Mouse (Mus musculus) Patski (cell line): Measurements from ENCODE around the gene Bves. TPM values are rescaled to one million over a fixed set of nuclear protein-coding genes. Genes with fewer than 3 reads are reported as not detected.

Experiments used
- ATAC-seq: fragments of 100-300 bp; one replicate; pipeline ENCODE4 v1.8.0; 2021
- CTCF ChIA-PET: fragments of 350-600 bp; sonication (Branson Sonifier 250); formaldehyde crosslinking; loops from one replicate; lab custom pipeline; 2022; ENCODE audit warnings: inconsistent platforms; lab: Charles Lee
- POLR2A ChIA-PET: fragments of 350-600 bp; sonication (Branson Sonifier 250); formaldehyde crosslinking; loops from one replicate; lab custom pipeline; 2022; ENCODE audit warnings: antibody characterized with exemption, inconsistent platforms; lab: Charles Lee
- DNase-seq: peaks from one replicate; pipeline ENCODE4 v3.0.0-alpha.2; 2011; ENCODE audit warnings: low read depth, low spot score
- H3K27me3 ChIP-seq: fragments of 371-371 bp; one replicate; pipeline ENCODE4 v1.5.1; 2021
- CTCF ChIP-seq: fragments of 100-300 bp; IDR thresholded peaks from one replicate; pipeline ENCODE4 v1.5.1; 2021
- in situ Hi-C: fragments of 300-500 bp; cut with MboI; formaldehyde crosslinking; loops from 3 replicates; pipeline ENCODE4 v1.11.1; 2018; ENCODE audit warnings: low pct_unique_long_range_greater_than_20kb, mixed read lengths
- polyA plus RNA-seq: library from polyadenylated mRNA; unstranded; gene quantifications from one replicate; pipeline ENCODE4 v1.2.3, GENCODE M21; 2021

The Bves gene
- polyA plus RNA-seq, 1 experiment from 2014 or later: 12.5 TPM

DNA sequence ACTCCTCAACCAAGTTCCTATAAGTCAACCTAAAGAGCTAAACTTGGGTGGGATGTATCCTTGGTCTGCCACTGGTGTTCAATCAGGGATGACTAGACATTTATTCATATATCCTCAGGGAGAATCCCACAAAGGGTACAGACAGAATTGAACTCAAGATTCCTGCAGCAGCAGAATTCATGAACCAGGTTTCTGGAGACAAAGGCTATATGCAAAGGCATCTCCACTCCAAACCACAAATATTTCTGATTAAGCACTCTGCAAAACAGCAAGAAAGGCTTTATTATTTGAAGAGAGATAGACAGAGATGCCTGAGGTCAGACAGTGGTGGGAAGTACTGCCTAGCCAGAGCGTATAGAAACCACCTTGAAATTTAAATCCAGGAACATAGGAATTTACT, 62.6 kb downstream of the Bves start:
- POLR2A ChIA-PET: interaction anchor here (0.6 kb wide), 1 partner anchor 9 kb away, joined by 3 read pairs; no protein-coding TSS in a partner anchor
- in situ Hi-C loops: loop anchor here (25.0 kb wide), 1 partner anchor 264 kb away; no protein-coding TSS in a partner anchor
- no peak for TF ChIP-seq CTCF
- no peak for DNase-seq
- H3K27me3 ChIP-seq: peaks cover 11% of the 10 kb centered on the region
- no peak for ATAC-seq
- CTCF ChIA-PET: no interaction called here

DNA sequence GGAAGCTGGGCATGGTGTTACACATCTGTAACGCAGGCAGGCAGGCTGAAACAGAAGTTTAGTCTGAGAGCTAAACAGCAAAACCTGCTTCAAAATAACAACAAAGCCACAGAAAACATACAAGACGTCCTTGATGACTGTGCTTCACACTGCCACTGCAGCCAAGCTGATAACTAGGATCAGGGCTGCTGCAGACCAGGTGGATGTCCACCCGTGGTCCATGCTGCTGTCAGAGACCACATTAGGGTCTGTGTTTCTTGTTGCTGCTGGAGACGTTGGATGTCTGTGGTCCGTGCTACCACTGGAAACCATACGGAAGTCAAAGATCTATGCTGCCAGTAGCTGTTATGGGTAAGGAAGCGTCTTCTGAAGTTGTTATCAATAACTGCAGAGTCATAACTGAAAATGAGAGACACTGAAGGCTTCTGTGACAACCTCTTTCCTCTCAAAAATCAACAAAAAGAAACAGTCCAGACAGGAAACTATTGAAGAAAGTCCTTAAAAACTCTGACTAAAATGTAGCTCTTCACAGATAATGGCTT, 64.2 kb downstream of the Bves start:
- DNase-seq (no peak), ATAC-seq (no peak)
- H3K27me3 ChIP-seq: peaks cover 12% of the 10 kb centered on the region
- ChIA-PET POLR2A (no interaction called here), CTCF (no interaction called here)
- no peak for TF ChIP-seq CTCF
- in situ Hi-C loops: loop anchor here (25.0 kb wide), 1 partner anchor 263 kb away; no protein-coding TSS in a partner anchor

DNA sequence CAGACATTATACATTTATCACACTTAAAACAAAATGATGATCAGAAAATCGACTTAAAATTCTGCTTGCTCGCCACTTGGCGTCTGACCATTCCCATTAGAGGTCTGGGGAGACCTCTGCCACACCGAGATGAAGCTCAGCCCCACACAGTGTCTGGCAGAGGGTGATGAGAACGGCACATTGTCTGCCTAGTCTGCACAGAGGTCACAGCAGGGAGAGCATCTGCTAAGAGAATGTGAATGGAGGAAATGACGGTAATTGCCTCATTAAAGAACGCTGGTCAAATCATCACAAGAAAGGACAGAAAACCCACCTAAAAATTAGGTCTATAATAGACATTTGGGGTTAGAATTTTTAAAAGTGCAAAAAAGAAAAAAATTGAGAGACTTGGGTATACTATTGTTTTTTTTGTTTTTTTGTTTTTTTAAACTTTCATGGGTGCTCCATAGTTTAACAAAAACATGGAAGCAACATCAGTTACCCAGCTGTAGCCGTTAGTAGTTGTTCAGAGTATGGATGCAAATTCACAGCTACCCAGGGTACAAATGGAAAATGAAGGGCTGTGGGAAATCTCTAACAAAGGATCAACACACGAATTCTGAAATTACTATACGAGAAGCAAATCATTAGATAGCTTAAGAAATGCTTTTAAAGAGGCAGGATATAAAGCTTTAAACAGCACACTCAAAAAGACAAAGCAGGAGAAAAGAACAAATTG, 75.2 kb downstream of the Bves start:
- CTCF ChIA-PET: no interaction called here
- ATAC-seq (no peak), DNase-seq (no peak)
- no peak for TF ChIP-seq CTCF
- in situ Hi-C loops: no loop called here
- POLR2A ChIA-PET: no interaction called here
- peaks cover 51% of the 10 kb centered on the region for H3K27me3 ChIP-seq

DNA sequence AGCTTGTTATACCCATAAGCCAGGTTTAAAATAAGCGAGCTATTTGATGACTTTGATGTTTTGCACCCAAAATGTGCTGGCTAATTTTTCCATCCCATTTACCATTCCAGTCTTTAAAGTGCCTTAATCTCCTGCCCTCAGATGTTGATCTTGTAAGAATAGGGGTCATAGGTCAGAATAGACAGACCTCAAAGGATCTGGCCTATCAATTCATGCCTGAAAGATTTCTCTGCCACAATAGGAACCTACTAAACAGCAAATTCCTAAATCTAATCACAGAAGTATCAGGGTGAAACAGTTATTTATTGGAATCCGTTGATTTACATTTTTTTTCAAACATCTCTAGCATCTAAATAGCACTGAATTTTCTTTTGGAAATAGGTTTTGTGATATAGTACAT, 76.2 kb downstream of the Bves start:
- TF ChIP-seq CTCF: no peak
- DNase-seq (no peak), ATAC-seq (no peak)
- in situ Hi-C loops: no loop called here
- H3K27me3 ChIP-seq: peaks cover 52% of the 10 kb centered on the region
- CTCF ChIA-PET: no interaction called here
- POLR2A ChIA-PET: no interaction called here

DNA sequence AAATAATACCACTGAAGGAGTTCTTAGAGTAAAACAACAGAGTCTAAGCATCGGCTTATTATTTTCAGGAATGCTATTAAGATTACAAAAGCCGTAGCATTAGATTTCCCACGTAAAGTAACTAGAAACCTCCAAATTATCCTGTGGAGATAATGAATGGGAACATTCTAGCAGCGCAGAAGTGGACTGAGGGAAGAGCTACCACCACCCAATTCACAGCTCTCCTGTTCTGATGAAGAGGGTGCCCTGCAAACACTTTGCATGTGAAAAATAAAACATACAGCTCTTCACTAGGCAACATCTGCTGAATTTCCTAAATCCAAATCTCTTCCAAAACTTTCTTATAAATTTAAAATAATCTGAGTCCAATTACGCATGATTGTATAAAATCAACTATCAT, 76.6 kb downstream of the Bves start:
- in situ Hi-C loops: no loop called here
- no peak for ATAC-seq
- ChIA-PET POLR2A (no interaction called here), CTCF (no interaction called here)
- TF ChIP-seq CTCF: no peak
- peaks cover 52% of the 10 kb centered on the region for H3K27me3 ChIP-seq
- DNase-seq: no peak

Other genes with a start within 250 kb of the Bves start
- 9.9 TPM for gene Popdc3, start 157.7 kb upstream of the Bves start, polyA plus RNA-seq
- not detected for gene Lin28b, start 150.6 kb downstream of the Bves start, polyA plus RNA-seq
- gene Hace1, start 242.1 kb downstream of the Bves start, polyA plus RNA-seq: 12.3 TPM